Mouse (Mus musculus): ENCODE measurements around the gene Prl7b1. TPM values are rescaled to one million over a fixed set of nuclear protein-coding genes. Genes with fewer than 3 reads are reported as not detected.

Prl7b1 gene
- polyA plus RNA-seq (2016; fragmentation: Nextera tagmentation; extraction: Ambion mirVana), result not detected in 2 replicates

- no peaks in the 10 kb centered on the region for H3K27me3 ChIP-seq
- no peaks in the 10 kb centered on the region for H3K9me3 ChIP-seq (replicated peaks)
- H3K36me3 ChIP-seq, result no peaks in the 10 kb centered on the region
- no peaks in the 10 kb centered on the region for H3K4me1 ChIP-seq
- no peak within 1 kb of the TSS for H3K4me3 ChIP-seq
- H3K27ac ChIP-seq, result no peak within 1 kb of the TSS
- ATAC-seq (ENCODE audit: low FRiP score), result no peak
- no peak within 1 kb of the TSS for H3K9ac ChIP-seq
- 83% methylated on average over 4 of the region's 4 CpGs for WGBS
- no peak within 1 kb of the TSS for H3K4me2 ChIP-seq (replicated peaks)
Observed at GRCm38 (mm10) chr13:27610482-27610881, at the start of gene Prl7b1. Prl7b1 (minus strand) TSS chr13:27610582.

- no peak within 1 kb of the TSS for H3K27ac ChIP-seq
- 96% methylated on average over 3 of the region's 3 CpGs for WGBS
- H3K36me3 ChIP-seq, result no peaks in the 10 kb centered on the region
- no peaks in the 10 kb centered on the region for H3K27me3 ChIP-seq
- no peak for ATAC-seq (ENCODE audit: low FRiP score)
- H3K4me2 ChIP-seq (replicated peaks), result no peak within 1 kb of the TSS
- H3K9me3 ChIP-seq (replicated peaks), result no peaks in the 10 kb centered on the region
- no peak within 1 kb of the TSS for H3K9ac ChIP-seq
- H3K4me3 ChIP-seq, result no peak within 1 kb of the TSS
- no peaks in the 10 kb centered on the region for H3K4me1 ChIP-seq
Observed at GRCm38 (mm10) chr13:27642393-27642792, 32.0 kb upstream of the Prl7b1 start, which contains the start of gene Prl7a1. Prl7a1 (minus strand) TSS chr13:27642493.

DNA sequence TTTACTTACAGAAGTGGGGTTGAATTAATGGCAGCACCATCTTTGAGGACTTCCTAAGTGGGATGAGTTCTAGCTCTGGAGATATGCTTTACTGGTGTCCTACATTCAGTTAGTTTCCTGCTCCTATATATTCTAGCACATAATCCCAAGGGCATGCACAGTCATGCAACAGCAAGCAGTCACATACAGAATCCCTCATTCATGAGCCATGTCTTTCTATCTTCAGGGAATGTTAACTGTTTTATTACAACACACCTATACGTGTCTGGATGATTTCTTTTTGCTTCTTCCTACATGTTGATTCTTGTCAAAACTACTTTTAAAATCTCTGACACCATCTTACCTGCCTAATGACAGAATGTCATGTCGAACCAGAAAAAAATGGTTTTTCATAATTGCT, 28.3 kb downstream of the Prl7b1 start, which contains the start of gene Prl8a1:
Gene Prl8a1 (minus strand): TSS at position 101 of the 400 bp plus-strand sequence.
- H3K36me3 ChIP-seq, result no peaks in the 10 kb centered on the region
- 88% methylated on average over 2 of the region's 2 CpGs for WGBS
- no peak within 1 kb of the TSS for H3K4me2 ChIP-seq (replicated peaks)
- no peaks in the 10 kb centered on the region for H3K9me3 ChIP-seq (replicated peaks)
- H3K4me3 ChIP-seq, result no peak within 1 kb of the TSS
- H3K9ac ChIP-seq, result no peak within 1 kb of the TSS
- H3K27ac ChIP-seq, result no peak within 1 kb of the TSS
- no peak for ATAC-seq (ENCODE audit: low FRiP score)
- H3K4me1 ChIP-seq, result no peaks in the 10 kb centered on the region
- H3K27me3 ChIP-seq, result no peaks in the 10 kb centered on the region

DNA sequence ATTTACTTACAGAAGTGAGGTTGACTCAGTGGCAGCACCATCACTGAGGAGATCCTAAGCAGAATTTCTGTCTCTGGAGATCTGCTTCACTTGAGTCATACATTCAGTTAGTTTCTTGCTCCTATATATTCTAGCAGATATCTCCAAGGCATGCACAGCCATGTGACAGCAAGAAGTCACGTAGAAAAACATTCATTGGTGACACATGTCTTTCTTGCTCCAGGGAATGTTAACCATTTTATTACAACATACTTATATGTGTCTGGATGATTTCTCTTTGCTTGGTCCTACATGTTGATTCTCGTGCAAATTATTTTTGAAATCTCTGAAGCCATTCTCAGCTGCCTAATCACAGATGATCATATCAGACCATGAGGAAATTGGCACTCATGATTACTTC, 45.9 kb downstream of the Prl7b1 start, which contains the start of gene Prl8a9:
Gene Prl8a9 (minus strand): TSS at position 101 of the 400 bp plus-strand sequence.
- 81% methylated on average over 2 of the region's 2 CpGs for WGBS
- Histone ChIP-seq H3K4me2 (replicated peaks) (no peak within 1 kb of the TSS), H3K36me3 (no peaks in the 10 kb centered on the region), H3K9me3 (replicated peaks) (no peaks in the 10 kb centered on the region), H3K27ac (no peak within 1 kb of the TSS), H3K9ac (no peak within 1 kb of the TSS), H3K4me1 (no peaks in the 10 kb centered on the region), H3K4me3 (no peak within 1 kb of the TSS), H3K27me3 (no peaks in the 10 kb centered on the region)
- no peak for ATAC-seq (ENCODE audit: low FRiP score)

GRCm38 (mm10) chr13:27553336-27553735, 57.0 kb downstream of the Prl7b1 start:
- H3K27me3 ChIP-seq, result no peaks in the 10 kb centered on the region
- no peak overlapping the region for H3K27ac ChIP-seq
- no peaks in the 10 kb centered on the region for H3K36me3 ChIP-seq
- no peaks in the 10 kb centered on the region for H3K4me1 ChIP-seq
- no peak overlapping the region for H3K4me2 ChIP-seq (replicated peaks)
- H3K9me3 ChIP-seq (replicated peaks), result no peaks in the 10 kb centered on the region
- ATAC-seq (ENCODE audit: low FRiP score), result no peak
- H3K4me3 ChIP-seq, result no peak overlapping the region
- no peak overlapping the region for H3K9ac ChIP-seq

Other genes with a start within 250 kb of the Prl7b1 start
- not detected in 2 replicates for gene Prl2b1, start 219.7 kb downstream of the Prl7b1 start, polyA plus RNA-seq (2016; fragmentation: Nextera tagmentation; extraction: Ambion mirVana)
- gene Prl8a6, start 171.9 kb downstream of the Prl7b1 start, polyA plus RNA-seq (2016; fragmentation: Nextera tagmentation; extraction: Ambion mirVana), result not detected in 2 replicates
- not detected in 2 replicates for gene Prl8a8, start 97.4 kb downstream of the Prl7b1 start, polyA plus RNA-seq (2016; fragmentation: Nextera tagmentation; extraction: Ambion mirVana)
- gene Prl8a9, start 46.0 kb downstream of the Prl7b1 start, polyA plus RNA-seq (2016; fragmentation: Nextera tagmentation; extraction: Ambion mirVana), result not detected in 2 replicates
- gene Prl8a1, start 28.4 kb downstream of the Prl7b1 start, polyA plus RNA-seq (2016; fragmentation: Nextera tagmentation; extraction: Ambion mirVana), result not detected in 2 replicates
- gene Prl7a1, start 31.9 kb upstream of the Prl7b1 start, polyA plus RNA-seq (2016; fragmentation: Nextera tagmentation; extraction: Ambion mirVana), result not detected in 2 replicates
- not detected in 2 replicates for gene Prl7a2, start 57.5 kb upstream of the Prl7b1 start, polyA plus RNA-seq (2016; fragmentation: Nextera tagmentation; extraction: Ambion mirVana)
- gene Prl7d1, start 106.2 kb upstream of the Prl7b1 start, polyA plus RNA-seq (2016; fragmentation: Nextera tagmentation; extraction: Ambion mirVana), result not detected in 2 replicates
- gene Prl7c1, start 170.2 kb upstream of the Prl7b1 start, polyA plus RNA-seq (2016; fragmentation: Nextera tagmentation; extraction: Ambion mirVana), result not detected in 2 replicates
- not detected in 2 replicates for gene Prl2a1, start 191.1 kb upstream of the Prl7b1 start, polyA plus RNA-seq (2016; fragmentation: Nextera tagmentation; extraction: Ambion mirVana)
- not detected in 2 replicates for gene Prl2c1, start 238.8 kb upstream of the Prl7b1 start, polyA plus RNA-seq (2016; fragmentation: Nextera tagmentation; extraction: Ambion mirVana)

Measured in hindbrain, embryonic 12.5 days (tissue).